Mouse (Mus musculus): ENCODE data around the gene Il9r. TPM values are rescaled to one million over a fixed set of nuclear protein-coding genes. Genes with fewer than 3 reads are reported as not detected.

The Il9r gene
- total and polyA plus RNA-seq, 3 experiments = 20.0 to 52.1 (median 47.5) TPM

- dilution Hi-C loops (cut with MboI; ENCODE audit: extremely low pct_ligation_motif_present, extremely low pct_unique_long_range_greater_than_20kb, low sequenced_read_pairs) = no loop called here
These were observed 10.0 kb downstream of the Il9r start for GRCm38 (mm10) chr11:32190119-32190518.

GRCm38 (mm10) chr11:32189434-32189833, 10.6 kb downstream of the Il9r start:
- Histone ChIP-seq H3K27ac (ENCODE audit: insufficient read depth, low read depth) (no peak overlapping the region), H3K4me2 (ENCODE audit: insufficient read depth, low read depth, poor library complexity, severe bottlenecking) (no peak overlapping the region), H3K4me1 (ENCODE audit: control insufficient read depth in 1 of 2, insufficient read depth in 2 of 2) (peaks cover 9 to 33% of the 10 kb centered on the region in 2 experiments), H3K79me2 (replicated peaks; ENCODE audit: control insufficient read depth, extremely low read depth, insufficient read depth, poor library complexity, severe bottlenecking) (no peaks in the 10 kb centered on the region), H3K4me3 (replicated peaks in 1 of 3; ENCODE audit: low read depth in 2 of 3, low read length in 2 of 3, poor library complexity in 1 of 3) (no peak overlapping the region), H3K9ac (ENCODE audit: insufficient read depth, low read depth) (no peak overlapping the region), H3K9me3 (replicated peaks; ENCODE audit: low read length) (peaks cover 2% of the 10 kb centered on the region), H3K36me3 (replicated peaks in 1 of 2; ENCODE audit: control insufficient read depth in 1 of 2, insufficient read depth in 1 of 2, low read length in 1 of 2) (peaks cover 6 to 56% of the 10 kb centered on the region in 2 experiments), H3K27me3 (replicated peaks) (no peaks in the 10 kb centered on the region)
- dilution Hi-C loops (cut with MboI; ENCODE audit: extremely low pct_ligation_motif_present, extremely low pct_unique_long_range_greater_than_20kb, low sequenced_read_pairs) = no loop called here
- TF ChIP-seq GABPA (IDR thresholded peaks at IDR 0.05; ENCODE audit: insufficient replicate concordance, low read depth, low read length) = no peak
- no peak for TF ChIP-seq MXI1 (IDR thresholded peaks at IDR 0.05; ENCODE audit: low read depth, low read length)
- no peak for TF ChIP-seq JUND (conservative IDR thresholded peaks at IDR 0.05; ENCODE audit: low read depth, low read length)
- no peak for TF ChIP-seq ZNF384 (IDR thresholded peaks at IDR 0.05; ENCODE audit: low read depth, low read length)
- TF ChIP-seq POLR2A (IDR thresholded peaks at IDR 0.05; ENCODE audit: low read depth, low read length) = no peak
- no peak for TF ChIP-seq MAZ (IDR thresholded peaks at IDR 0.05; ENCODE audit: low read depth, low read length)
- no peak for TF ChIP-seq POLR2AphosphoS2 (IDR thresholded peaks at IDR 0.05; ENCODE audit: low read depth, low read length)
- no peak for TF ChIP-seq TBP (conservative IDR thresholded peaks at IDR 0.05; ENCODE audit: low read depth, low read length)
- no peak for TF ChIP-seq ZC3H11A (IDR thresholded peaks at IDR 0.05; ENCODE audit: low read depth, low read length)
- no peak for TF ChIP-seq ZKSCAN1 (IDR thresholded peaks at IDR 0.05; ENCODE audit: borderline replicate concordance, low read depth, low read length)
- no peak for TF ChIP-seq USF1 (IDR thresholded peaks at IDR 0.05; ENCODE audit: low read depth, low read length)
- peak; percentile 55 for DNase-seq (ENCODE audit: extremely low read depth)
- in situ Hi-C loops (cut with MboI; ENCODE audit: low pct_ligation_motif_present, low pct_unique_long_range_greater_than_20kb, low sequenced_read_pairs) = loop anchor here (10.0 kb wide), 2 partner anchors 45 to 115 kb away; partner anchors contain the start of gene Hbq1a

More at GRCm38 (mm10) chr11:32190119-32190518, 10.0 kb downstream of the Il9r start:
- DNase-seq (ENCODE audit: extremely low read depth) = no peak
- in situ Hi-C loops (cut with MboI; ENCODE audit: low pct_ligation_motif_present, low pct_unique_long_range_greater_than_20kb, low sequenced_read_pairs) = no loop called here
- Histone ChIP-seq H3K27me3 (replicated peaks) (no peaks in the 10 kb centered on the region), H3K36me3 (replicated peaks in 1 of 2; ENCODE audit: control insufficient read depth in 1 of 2, insufficient read depth in 1 of 2, low read length in 1 of 2) (peaks cover 6 to 62% of the 10 kb centered on the region in 2 experiments), H3K9me3 (replicated peaks; ENCODE audit: low read length) (peaks cover 2% of the 10 kb centered on the region), H3K27ac (ENCODE audit: insufficient read depth, low read depth) (no peak overlapping the region), H3K9ac (ENCODE audit: insufficient read depth, low read depth) (no peak overlapping the region), H3K4me1 (ENCODE audit: control insufficient read depth in 1 of 2, insufficient read depth in 2 of 2) (peaks cover 9 to 40% of the 10 kb centered on the region in 2 experiments), H3K4me2 (ENCODE audit: insufficient read depth, low read depth, poor library complexity, severe bottlenecking) (no peak overlapping the region), H3K4me3 (replicated peaks in 1 of 3; ENCODE audit: low read depth in 2 of 3, low read length in 2 of 3, poor library complexity in 1 of 3) (no peak overlapping the region), H3K79me2 (replicated peaks; ENCODE audit: control insufficient read depth, extremely low read depth, insufficient read depth, poor library complexity, severe bottlenecking) (no peaks in the 10 kb centered on the region)
- TF ChIP-seq JUND (conservative IDR thresholded peaks at IDR 0.05; ENCODE audit: low read depth, low read length) (no peak), CHD1 (IDR thresholded peaks at IDR 0.05; ENCODE audit: low read depth, low read length) (no peak), POLR2AphosphoS2 (IDR thresholded peaks at IDR 0.05; ENCODE audit: low read depth, low read length) (no peak), HCFC1 (IDR thresholded peaks at IDR 0.05; ENCODE audit: low read depth, low read length) (no peak), SIN3A (IDR thresholded peaks at IDR 0.05; ENCODE audit: low read length) (no peak), IRF4 (IDR thresholded peaks at IDR 0.05; ENCODE audit: low read depth, low read length) (no peak), RCOR1 (conservative IDR thresholded peaks at IDR 0.05; ENCODE audit: low read depth, low read length) (no peak), MAFK (IDR thresholded peaks at IDR 0.05; ENCODE audit: insufficient replicate concordance, low read length) (no peak), TCF12 (IDR thresholded peaks at IDR 0.05; ENCODE audit: low read depth, low read length) (no peak), MEF2A (IDR thresholded peaks at IDR 0.05; ENCODE audit: borderline replicate concordance, low read depth, low read length) (no peak), NRF1 (IDR thresholded peaks at IDR 0.05; ENCODE audit: low read depth, low read length) (no peak)
